Mouse (Mus musculus) liver, postnatal 0 days (tissue): ENCODE results near the gene Thg1l. TPM values are rescaled to one million over a fixed set of nuclear protein-coding genes. Genes with fewer than 3 reads are reported as not detected.

Experiments
- ATAC-seq: fragments of 200-750 bp; cut with Nextera tagmentation; 2 replicates; pipeline ENCODE4 v1.8.0; 2017; ENCODE audit warnings: mild to moderate bottlenecking, moderate library complexity
- DNase-seq: peaks from one replicate; pipeline ENCODE4 v3.0.0-alpha.2; 2016
- H3K27ac ChIP-seq: fragments of 300-500 bp; sonication (generic); 2 replicates; pipeline ENCODE4 v1.5.1; 2014; ENCODE audit warnings: antibody characterized with exemption, moderate library complexity, mild to moderate bottlenecking, low read depth
- H3K27me3 ChIP-seq: fragments of 300-500 bp; sonication (generic); 2 replicates; pipeline ENCODE4 v1.6.1; 2014; ENCODE audit warnings: low read length, control low read depth, mixed read lengths; ENCODE audit not compliant: insufficient read depth
- H3K36me3 ChIP-seq: fragments of 300-500 bp; sonication (generic); replicated peaks from 2 replicates; pipeline ENCODE4 v1.6.1; 2014; ENCODE audit warnings: mild to moderate bottlenecking, control low read depth, low read length, moderate library complexity, mixed read lengths; ENCODE audit not compliant: insufficient read depth
- H3K4me1 ChIP-seq: fragments of 300-500 bp; sonication (generic); 2 replicates; pipeline ENCODE4 v1.6.1; 2014; ENCODE audit warnings: antibody characterized with exemption, mild to moderate bottlenecking, control low read depth; ENCODE audit not compliant: insufficient read depth
- H3K4me2 ChIP-seq: fragments of 300-500 bp; sonication (generic); 2 replicates; pipeline ENCODE4 v1.6.1; 2014; ENCODE audit warnings: low read depth, mild to moderate bottlenecking, low read length, moderate library complexity, mixed read lengths
- H3K4me3 ChIP-seq: fragments of 300-500 bp; sonication (generic); 2 replicates; pipeline ENCODE4 v1.5.1; 2014; ENCODE audit warnings: low read depth, low read length
- H3K9ac ChIP-seq: fragments of 300-500 bp; sonication (generic); replicated peaks from 2 replicates; pipeline ENCODE4 v1.6.1; 2014; ENCODE audit warnings: mild to moderate bottlenecking, moderate library complexity
- H3K9me3 ChIP-seq: fragments of 300-500 bp; sonication (generic); 2 replicates; pipeline ENCODE4 v1.6.1; 2016; ENCODE audit warnings: mild to moderate bottlenecking, control low read depth, low read length, mixed read lengths
- CTCF ChIP-seq: sonication (generic); IDR thresholded peaks from 2 replicates; pipeline ENCODE4 v1.5.1; 2016; ENCODE audit warnings: antibody characterized with exemption, low read depth
- EP300 ChIP-seq: IDR thresholded peaks from 2 replicates; pipeline ENCODE4 v1.6.1; 2016; ENCODE audit warnings: antibody characterized with exemption, low read depth, mild to moderate bottlenecking
- WGBS: fragments of 180-500 bp; shearing (Covaris S2); extraction: QIAGEN DNeasy Blood & Tissue Kit; methylation state at CpG from one replicate; pipeline ENCODE4 v1.1.7; 2014; ENCODE audit not compliant: insufficient replicate concordance; 5-methylcytosine and 5-hydroxymethylcytosine counted together
- polyA plus RNA-seq: library from polyadenylated mRNA; unstranded; fragments of >200 nt; fragmentation: Nextera tagmentation; extraction: Ambion mirVana; gene quantifications from 2 replicates; pipeline ENCODE4 v1.2.1, GENCODE M21; 2015

The Thg1l gene
- polyA plus RNA-seq, 1 experiment from 2014 or later, result 3.8 TPM

DNA sequence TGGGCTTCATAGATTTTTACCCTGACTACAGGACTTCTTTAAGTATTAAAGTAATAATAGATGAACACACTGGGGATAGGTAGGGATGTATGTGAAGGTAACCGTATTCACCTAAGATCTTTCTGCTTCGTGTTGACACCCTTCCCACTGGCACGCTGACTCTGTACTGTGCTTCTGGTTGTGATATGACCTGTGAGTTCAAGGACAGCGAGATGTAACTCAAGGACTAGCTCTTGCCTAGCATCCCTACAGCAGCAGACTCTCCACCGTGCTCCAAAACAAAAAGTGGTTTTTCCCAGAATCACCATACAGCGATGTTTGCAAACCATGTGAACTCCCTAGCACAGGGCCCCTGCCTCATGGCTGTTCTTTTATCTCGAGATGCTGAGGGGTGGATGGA is 47.2 kb downstream of the Thg1l start:
- ATAC-seq (no peak), DNase-seq (no peak)
- TF ChIP-seq EP300, result no peak
- no peak for TF ChIP-seq CTCF
- no peaks in the 10 kb centered on the region for H3K27me3 ChIP-seq
- no peaks in the 10 kb centered on the region for H3K4me1 ChIP-seq
- 89% methylated on average over 7 of the region's 7 CpGs for WGBS
- H3K9me3 ChIP-seq, result no peaks in the 10 kb centered on the region
- peaks cover 75% of the 10 kb centered on the region for H3K36me3 ChIP-seq
- H3K9ac ChIP-seq, result no peak overlapping the region
- no peak overlapping the region for H3K27ac ChIP-seq
- no peak overlapping the region for H3K4me3 ChIP-seq
- no peak overlapping the region for H3K4me2 ChIP-seq

DNA sequence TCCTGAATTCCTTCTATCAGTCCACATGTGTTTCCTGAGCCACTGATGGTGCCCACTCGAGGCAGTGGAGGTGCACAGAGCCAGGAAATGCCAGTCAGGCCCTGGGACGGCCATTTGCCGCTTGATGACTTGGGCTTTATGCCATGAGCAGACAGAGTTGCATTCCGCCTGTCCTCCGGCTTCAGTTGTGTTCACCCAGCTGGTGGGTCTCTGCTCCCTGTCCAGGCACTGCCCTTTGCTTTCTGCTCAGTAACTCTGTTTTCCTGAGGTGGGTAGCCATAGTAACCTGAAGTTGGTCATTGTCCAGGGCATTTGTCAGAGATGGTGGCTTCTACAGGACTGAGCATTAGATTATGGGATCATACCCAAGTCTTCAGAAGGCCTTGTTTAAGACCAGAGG is 48.0 kb downstream of the Thg1l start:
- 78% methylated on average over 5 of the region's 5 CpGs for WGBS

DNA sequence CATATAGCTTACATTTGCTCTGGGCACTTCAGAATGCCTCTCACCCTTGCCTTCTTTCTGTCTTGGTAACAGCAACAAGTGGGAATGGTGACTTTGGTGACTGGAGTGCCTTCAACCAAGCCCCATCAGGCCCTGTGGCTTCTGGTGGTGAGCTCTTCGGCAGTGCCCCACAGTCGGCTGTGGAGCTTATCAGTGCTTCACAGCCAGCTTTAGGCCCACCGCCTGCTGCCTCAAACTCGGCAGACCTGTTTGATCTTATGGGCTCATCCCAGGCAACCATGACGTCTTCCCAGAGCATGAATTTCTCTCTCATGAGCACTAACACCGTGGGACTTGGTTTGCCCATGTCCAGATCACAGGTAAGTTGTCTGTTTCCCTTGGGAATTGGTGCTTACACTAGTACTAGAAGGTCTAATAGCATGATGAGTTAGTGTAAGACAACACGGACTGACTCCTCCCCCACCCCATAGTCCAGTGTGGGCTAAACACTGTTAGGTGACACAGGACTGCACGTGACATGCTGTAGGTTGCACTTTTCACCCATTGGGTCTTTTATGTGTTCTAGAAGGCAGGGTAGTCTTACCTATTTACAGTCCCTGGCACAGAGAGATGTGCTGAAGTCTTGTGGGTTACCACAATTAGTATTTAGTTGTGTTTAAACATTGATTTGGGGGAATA is 49.0 kb downstream of the Thg1l start:
- no peaks in the 10 kb centered on the region for H3K4me1 ChIP-seq
- H3K4me2 ChIP-seq, result no peak overlapping the region
- DNase-seq (no peak), ATAC-seq (peak; percentile 78)
- no peaks in the 10 kb centered on the region for H3K9me3 ChIP-seq
- peaks cover 80% of the 10 kb centered on the region for H3K36me3 ChIP-seq
- 53% methylated on average over 8 of the region's 8 CpGs for WGBS
- H3K4me3 ChIP-seq, result no peak overlapping the region
- no peak overlapping the region for H3K27ac ChIP-seq
- TF ChIP-seq EP300, result no peak
- TF ChIP-seq CTCF, result no peak
- no peaks in the 10 kb centered on the region for H3K27me3 ChIP-seq
- no peak overlapping the region for H3K9ac ChIP-seq

More for the DNA sequence above, 48.0 kb downstream of the Thg1l start:
- DNase-seq (no peak), ATAC-seq (no peak)
- H3K27ac ChIP-seq, result no peak overlapping the region
- TF ChIP-seq CTCF (no peak), EP300 (no peak)
- H3K27me3 ChIP-seq, result no peaks in the 10 kb centered on the region
- H3K9ac ChIP-seq, result no peak overlapping the region
- H3K36me3 ChIP-seq, result peaks cover 83% of the 10 kb centered on the region
- H3K4me1 ChIP-seq, result no peaks in the 10 kb centered on the region
- no peak overlapping the region for H3K4me2 ChIP-seq
- no peaks in the 10 kb centered on the region for H3K9me3 ChIP-seq
- H3K4me3 ChIP-seq, result no peak overlapping the region

DNA sequence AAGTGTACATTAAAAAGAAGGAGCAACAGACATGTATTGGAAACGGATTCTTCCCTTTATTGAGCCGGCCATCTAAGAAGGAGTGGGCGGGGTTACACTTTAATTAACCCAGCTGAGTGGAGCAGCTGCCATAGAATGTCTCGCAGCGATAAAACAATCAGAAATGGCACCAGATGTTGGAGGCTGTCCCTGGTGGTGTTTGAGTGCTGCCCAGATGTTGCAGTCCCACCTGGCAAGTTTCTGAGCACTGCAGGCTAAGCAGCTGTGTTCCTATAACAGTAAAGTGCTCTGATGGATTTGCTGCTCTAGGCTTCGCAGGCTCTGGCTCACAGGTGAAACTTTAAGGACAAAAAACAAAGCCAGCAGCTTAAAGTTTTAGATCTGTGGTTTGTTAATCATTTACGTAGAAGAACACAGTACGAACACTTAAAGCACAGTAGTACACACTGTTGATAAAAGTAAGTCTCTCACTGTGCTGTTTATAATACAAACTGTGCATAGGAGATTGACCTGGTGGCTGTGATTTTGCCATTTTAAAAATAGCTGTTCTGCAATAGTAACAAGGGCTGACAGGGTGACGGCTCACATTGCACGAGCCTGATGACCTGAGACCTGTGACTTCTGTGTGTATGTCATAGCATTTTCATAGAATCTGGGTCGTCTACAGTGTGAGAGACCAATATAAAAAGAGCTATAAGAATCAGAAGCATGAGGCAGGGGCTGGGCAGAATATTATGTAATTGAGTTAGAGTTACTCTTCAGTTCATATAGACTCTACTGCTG is 54.9 kb downstream of the Thg1l start:
- H3K4me3 ChIP-seq, result no peak overlapping the region
- H3K4me2 ChIP-seq, result no peak overlapping the region
- peak overlapping the region; percentile 39; the same call in 1 of the 2 replicates for H3K27ac ChIP-seq
- ATAC-seq (peak; percentile 45), DNase-seq (no peak)
- H3K9me3 ChIP-seq, result no peaks in the 10 kb centered on the region
- WGBS, result 74% methylated on average over 11 of the region's 11 CpGs
- TF ChIP-seq EP300, result no peak
- no peak for TF ChIP-seq CTCF
- H3K4me1 ChIP-seq, result 0 out of 2 replicates have a peak, but pooled peaks cover 2% of the 10 kb centered on the region
- H3K27me3 ChIP-seq, result no peaks in the 10 kb centered on the region
- no peak overlapping the region for H3K9ac ChIP-seq
- peaks cover 68% of the 10 kb centered on the region for H3K36me3 ChIP-seq

DNA sequence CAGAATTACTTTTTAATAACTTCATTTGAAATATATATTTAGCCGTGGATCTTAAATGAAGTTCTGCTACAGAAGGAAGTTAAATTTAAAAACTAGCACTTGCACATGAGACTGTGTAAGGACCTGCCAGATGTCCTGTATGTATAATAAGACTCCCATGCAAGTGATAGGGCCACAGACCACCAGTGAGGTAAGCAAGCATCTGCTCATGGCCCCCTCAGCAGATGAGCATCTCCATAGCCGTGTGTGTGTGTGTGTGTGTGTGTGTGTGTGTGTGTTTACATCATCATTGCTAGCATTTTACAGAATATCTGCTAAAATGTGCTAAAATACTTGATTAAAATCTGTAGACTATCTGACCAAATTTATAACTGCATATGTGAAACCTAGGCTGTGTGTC is 57.9 kb downstream of the Thg1l start:
- no peak overlapping the region for H3K9ac ChIP-seq
- H3K36me3 ChIP-seq, result peaks cover 78% of the 10 kb centered on the region
- DNase-seq, result no peak
- no peak for TF ChIP-seq EP300
- no peak for TF ChIP-seq CTCF
- ATAC-seq, result no peak
- WGBS, result 83% methylated on average over 2 of the region's 2 CpGs
- H3K4me2 ChIP-seq, result no peak overlapping the region
- 0 out of 2 replicates have a peak, but pooled peaks cover 2% of the 10 kb centered on the region for H3K4me1 ChIP-seq
- no peak overlapping the region for H3K27ac ChIP-seq
- no peaks in the 10 kb centered on the region for H3K9me3 ChIP-seq
- no peaks in the 10 kb centered on the region for H3K27me3 ChIP-seq
- no peak overlapping the region for H3K4me3 ChIP-seq

Other genes with a start within 250 kb of the Thg1l start
- 33.6 and 37.3 TPM in 2 replicates for gene Clint1, start 103.4 kb downstream of the Thg1l start, polyA plus RNA-seq
- gene Lsm11, start 10.6 kb downstream of the Thg1l start, polyA plus RNA-seq, result 1.3 and 1.8 TPM in 2 replicates
- gene Sox30, start 24.8 kb upstream of the Thg1l start, polyA plus RNA-seq, result 0.04 TPM in 1 of 2 replicates, not detected in the other
- gene Gm12166, start 96.8 kb upstream of the Thg1l start, polyA plus RNA-seq, result 3.6 and 5.2 TPM in 2 replicates
- gene Adam19, start 100.5 kb upstream of the Thg1l start, polyA plus RNA-seq, result 1.0 and 1.1 TPM in 2 replicates
- not detected in 2 replicates for gene Nipal4, start 211.0 kb upstream of the Thg1l start, polyA plus RNA-seq